Mouse (Mus musculus) erythroblast, embryonic 14.5 days (primary cell): Measurements from ENCODE around the gene Ddx50.

Experiments used
- GATA1 ChIP-seq: IDR thresholded peaks from 2 replicates; pipeline ENCODE4 v1.6.1; 2012; ENCODE audit warnings: low read length, inconsistent platforms, mixed read lengths
- TAL1 ChIP-seq: IDR thresholded peaks from 3 replicates; pipeline ENCODE4 v1.6.1; 2012; ENCODE audit warnings: low read length, inconsistent platforms, mixed read lengths

- no peak for TF ChIP-seq GATA1
- TF ChIP-seq TAL1: no peak
Observed at GRCm38 (mm10) chr10:62602177-62603040, 48.6 kb downstream of the Ddx50 start, which contains the start of gene Ddx21.
